Comparison of ENCODE assay signal across 20 mouse cellular contexts in genomic region chr2:32052418-32052817, GRCm38 (mm10). TPM values are rescaled to one million over a fixed set of nuclear protein-coding genes. Genes with fewer than 3 reads are reported as not detected.
DNase-seq lines count a peak whose midpoint lies in the region; ATAC-seq and TF ChIP-seq lines count a peak whose summit lies in the region.
"Had no signal": no experiment of that assay in that cellular context is flagged by ENCODE, and none has a peak within 500 bp of the region (broad histone marks: within the 10 kb centered on the region; RNA-seq: fewer than 3 reads in every experiment).

No protein-coding gene starts in this region.

- intact Hi-C loops in heart, postnatal 25 days (cut with DNase I): no loop called here
- intact Hi-C loops in heart, postnatal 10 days (cut with DNase I): no loop called here

- no peak overlapping the region for H3K4me2 ChIP-seq in heart, embryonic 15.5 days
- H3K4me2 ChIP-seq: embryonic facial prominence, embryonic 12.5 days; hindbrain, embryonic 12.5 days had no signal

- H3K36me3 ChIP-seq in heart, embryonic 10.5 days: peaks cover 57% of the 10 kb centered on the region
- H3K36me3 ChIP-seq in heart, embryonic 15.5 days: peaks cover 33% of the 10 kb centered on the region
- peaks cover 10% of the 10 kb centered on the region for H3K36me3 ChIP-seq in thymus, adult 2 months (ENCODE audit: control insufficient read depth, insufficient read depth, low read length)

- no peak for ATAC-seq in heart, embryonic 15.5 days (replicated peaks; ENCODE audit: insufficient number of reproducible peaks, insufficient read depth, low FRiP score, low read depth)
- ATAC-seq: forebrain, embryonic 16.5 days; hindbrain, embryonic 16.5 days had no signal

- H3K4me3 ChIP-seq in heart, embryonic 10.5 days: no peak overlapping the region
- no peak overlapping the region for H3K4me3 ChIP-seq in heart, embryonic 15.5 days
- H3K4me3 ChIP-seq in thymus, adult 2 months (ENCODE audit: control insufficient read depth, insufficient read depth, low read length): peak overlapping the region; percentile 6; the same call in 1 of the 2 replicates
- H3K4me3 ChIP-seq: embryonic facial prominence, embryonic 12.5 days; hindbrain, embryonic 12.5 days had no signal

- peaks cover 59% of the 10 kb centered on the region for H3K4me1 ChIP-seq in heart, embryonic 10.5 days
- H3K4me1 ChIP-seq in heart, embryonic 15.5 days (replicated peaks): peaks cover 41% of the 10 kb centered on the region
- peaks cover 72% of the 10 kb centered on the region for H3K4me1 ChIP-seq in thymus, adult 2 months (replicated peaks; ENCODE audit: control insufficient read depth, insufficient read depth, low read length)
- H3K4me1 ChIP-seq: embryonic facial prominence, embryonic 12.5 days had no signal

- no peak for DNase-seq in heart, embryonic 10.5 days (ENCODE audit: low spot score)
- no peak for DNase-seq in heart, postnatal 25 days (ENCODE audit: low spot score)
- no peak for DNase-seq in heart, postnatal 10 days
- no peak for DNase-seq in thymus, adult 2 months
- DNase-seq in thymus, adult 18-20 months: no peak
- peak; percentile 69 for DNase-seq in thymus, postnatal 4 days
- DNase-seq in adrenal gland, adult 18-20 months (ENCODE audit: low spot score in 2 of 2): no peak
- DNase-seq: adrenal gland, postnatal 14 days; cerebellum, adult 11-12 months; cerebellum, adult 9-10 months; cerebellum, postnatal 25 days; gastrocnemius, postnatal 10 days; heart, postnatal 36 days; kidney, adult 11 months had no signal

- TF ChIP-seq POLR2A in thymus, adult 2 months (IDR thresholded peaks at IDR 0.05; ENCODE audit: control insufficient read depth, extremely low read depth, insufficient read depth, low read length, poor library complexity): no peak

- H3K9ac ChIP-seq in heart, embryonic 15.5 days: no peak overlapping the region
- H3K9ac ChIP-seq: embryonic facial prominence, embryonic 12.5 days; hindbrain, embryonic 12.5 days had no signal

- TF ChIP-seq CTCF in thymus, adult 2 months (IDR thresholded peaks at IDR 0.05; ENCODE audit: borderline replicate concordance, control insufficient read depth, extremely low read depth, insufficient read depth, low read length, poor library complexity): no peak

- no peaks in the 10 kb centered on the region for H3K27me3 ChIP-seq in heart, embryonic 10.5 days (ENCODE audit: insufficient read depth, poor library complexity, severe bottlenecking)
- no peaks in the 10 kb centered on the region for H3K27me3 ChIP-seq in heart, embryonic 15.5 days
- no peaks in the 10 kb centered on the region for H3K27me3 ChIP-seq in thymus, adult 2 months (ENCODE audit: control insufficient read depth, insufficient read depth, low read length)
- H3K27me3 ChIP-seq: embryonic facial prominence, embryonic 12.5 days had no signal

- H3K9me3 ChIP-seq in heart, embryonic 10.5 days: no peaks in the 10 kb centered on the region
- no peaks in the 10 kb centered on the region for H3K9me3 ChIP-seq in heart, embryonic 15.5 days (replicated peaks)
- H3K9me3 ChIP-seq: embryonic facial prominence, embryonic 12.5 days; hindbrain, embryonic 12.5 days had no signal

- 80% methylated on average over 7 of the region's 7 CpGs for WGBS in heart, embryonic 10.5 days
- WGBS in heart, embryonic 15.5 days: 74% methylated on average over 7 of the region's 7 CpGs
- WGBS in thymus, adult 2 months: 49% methylated on average over 7 of the region's 7 CpGs

- peak overlapping the region; percentile 37; the same call in 1 of the 2 replicates for H3K27ac ChIP-seq in heart, embryonic 10.5 days
- 0 out of 2 replicates have a peak overlapping the region, but pooled peaks have one; percentile 21 for H3K27ac ChIP-seq in heart, embryonic 15.5 days
- peak overlapping the region; percentile 89 for H3K27ac ChIP-seq in thymus, adult 2 months (ENCODE audit: control insufficient read depth, insufficient read depth, low read length)
- H3K27ac ChIP-seq: embryonic facial prominence, embryonic 12.5 days; hindbrain, embryonic 12.5 days had no signal

RNA-seq across cellular contexts. Expression of gene Fam78a, which starts 32.2 kb away (rescaled TPM):
- polyA plus RNA-seq in heart, embryonic 10.5 days (2016; fragmentation: Nextera tagmentation; extraction: Ambion mirVana): 37.7 and 60.1 TPM in 2 replicates
- 10 to 100 TPM; 20.0 TPM for total RNA-seq in heart, postnatal 25 days (2021)
- polyA plus RNA-seq in heart, embryonic 15.5 days (2015; fragmentation: Nextera tagmentation; extraction: Ambion mirVana): 26.7 and 29.1 TPM in 2 replicates
- total RNA-seq in heart, postnatal 10 days (2021): 10 to 100 TPM; 24.3 to 38.1 TPM
- polyA plus RNA-seq in thymus, adult 2 months (2012; rRNA removed): 189 and 210 TPM in 2 replicates
- total RNA-seq in adrenal gland, adult 18-20 months (2021): 1 to 10 TPM in 1 of 2 experiments, under 1 TPM in 1; 0.99 to 2.1 TPM
- polyA plus RNA-seq: C2C12 had no signal

RNA-seq across cellular contexts. Expression of gene Plpp7, which starts 42.9 kb away (rescaled TPM):
- polyA plus RNA-seq in heart, embryonic 10.5 days (2016; fragmentation: Nextera tagmentation; extraction: Ambion mirVana): 10.9 and 12.9 TPM in 2 replicates
- 10 to 100 TPM; 31.8 to 33.7 TPM for total RNA-seq in heart, postnatal 25 days (2021)
- polyA plus RNA-seq in heart, embryonic 15.5 days (2015; fragmentation: Nextera tagmentation; extraction: Ambion mirVana): 15.9 and 16.1 TPM in 2 replicates
- total RNA-seq in heart, postnatal 10 days (2021): 10 to 100 TPM; 29.3 to 31.6 TPM
- polyA plus RNA-seq in thymus, adult 2 months (2012; rRNA removed): 2.9 and 7.7 TPM in 2 replicates
- 1 to 10 TPM; 5.4 to 6.6 TPM for total RNA-seq in adrenal gland, adult 18-20 months (2021)

Comparison
In these comparisons a context has a peak if more than half of its experiments do, and no peak if none do; other contexts are left out.
1. H3K27ac ChIP-seq: peak in every context shown above with its lines; median percentile 89 in thymus, adult 2 months; 37 in heart, embryonic 10.5 days; 21 in heart, embryonic 15.5 days.
2. RNA of gene Fam78a, which starts 32.2 kb away (total RNA-seq): 24.3 to 38.1 TPM in heart, postnatal 10 days and 20.0 TPM in heart, postnatal 25 days; 0.99 to 2.1 TPM in adrenal gland, adult 18-20 months; every median in the first group is over 4 times any median in the second.